Mouse (Mus musculus) heart, embryonic 15.5 days (tissue): ENCODE data around the gene Cbs. TPM values are rescaled to one million over a fixed set of nuclear protein-coding genes. Genes with fewer than 3 reads are reported as not detected.

Experiments
- ATAC-seq: fragments of 200-750 bp; cut with Nextera tagmentation; replicated peaks from 2 replicates; pipeline ENCODE4 v1.8.0; 2017; ENCODE audit warnings: low read depth, moderate TSS enrichment; ENCODE audit not compliant: insufficient number of reproducible peaks, insufficient read depth, low FRiP score
- H3K27ac ChIP-seq: fragments of 300-500 bp; sonication (generic); 2 replicates; pipeline ENCODE4 v1.5.1; 2015; ENCODE audit warnings: mild to moderate bottlenecking, inconsistent platforms
- H3K27me3 ChIP-seq: fragments of 300-500 bp; sonication (generic); 2 replicates; pipeline ENCODE4 v1.6.1; 2015; ENCODE audit warnings: inconsistent platforms
- H3K36me3 ChIP-seq: fragments of 300-500 bp; sonication (generic); 2 replicates; pipeline ENCODE4 v1.6.1; 2015; ENCODE audit warnings: mild to moderate bottlenecking, inconsistent platforms
- H3K4me1 ChIP-seq: fragments of 300-500 bp; sonication (generic); replicated peaks from 2 replicates; pipeline ENCODE4 v1.6.1; 2015; ENCODE audit warnings: inconsistent platforms
- H3K4me2 ChIP-seq: fragments of 300-500 bp; sonication (generic); 2 replicates; pipeline ENCODE4 v1.6.1; 2015; ENCODE audit warnings: inconsistent platforms, mild to moderate bottlenecking, moderate library complexity
- H3K4me3 ChIP-seq: fragments of 300-500 bp; sonication (generic); 2 replicates; pipeline ENCODE4 v1.5.1; 2015; ENCODE audit warnings: mild to moderate bottlenecking, inconsistent platforms
- H3K9ac ChIP-seq: fragments of 300-500 bp; sonication (generic); 2 replicates; pipeline ENCODE4 v1.6.1; 2015; ENCODE audit warnings: mild to moderate bottlenecking, inconsistent platforms
- H3K9me3 ChIP-seq: fragments of 300-500 bp; sonication (generic); replicated peaks from 2 replicates; pipeline ENCODE4 v1.6.1; 2016; ENCODE audit warnings: inconsistent platforms
- WGBS: fragments of 180-500 bp; shearing (Covaris S2); methylation state at CpG from one replicate; pipeline ENCODE4 v1.1.7; 2015; ENCODE audit warnings: mixed read lengths; 5-methylcytosine and 5-hydroxymethylcytosine counted together
- microRNA-seq: library from miRNA; unstranded; fragments of <30 nt; microRNA quantifications from one replicate; pipeline ENCODE4, GENCODE M21; 2016
- polyA plus RNA-seq: library from polyadenylated mRNA; unstranded; fragments of >200 nt; fragmentation: Nextera tagmentation; extraction: Ambion mirVana; gene quantifications from 2 replicates; pipeline ENCODE4 v1.2.1, GENCODE M21; 2015

The Cbs gene
- polyA plus RNA-seq, 1 experiment from 2014 or later, result 1.2 TPM

GRCm38 (mm10) chr17:31564015-31564857, 72.8 kb downstream of the Cbs start, which contains the start of gene Pknox1:
Gene Pknox1, plus strand, starts transcription at chr17:31564734.
- WGBS, result under 1% methylated on average over 33 of the region's 72 CpGs
- no peaks in the 10 kb centered on the region for H3K36me3 ChIP-seq
- H3K4me1 ChIP-seq, result peaks cover 35% of the 10 kb centered on the region
- peak within 1 kb of the TSS; percentile 84 for H3K4me3 ChIP-seq
- peak within 1 kb of the TSS; percentile 85 for H3K9ac ChIP-seq
- ATAC-seq, result peak; percentile 95
- peak within 1 kb of the TSS; percentile 99 for H3K27ac ChIP-seq
- H3K27me3 ChIP-seq, result no peaks in the 10 kb centered on the region
- peak within 1 kb of the TSS; percentile 77 for H3K4me2 ChIP-seq
- no peaks in the 10 kb centered on the region for H3K9me3 ChIP-seq

DNA sequence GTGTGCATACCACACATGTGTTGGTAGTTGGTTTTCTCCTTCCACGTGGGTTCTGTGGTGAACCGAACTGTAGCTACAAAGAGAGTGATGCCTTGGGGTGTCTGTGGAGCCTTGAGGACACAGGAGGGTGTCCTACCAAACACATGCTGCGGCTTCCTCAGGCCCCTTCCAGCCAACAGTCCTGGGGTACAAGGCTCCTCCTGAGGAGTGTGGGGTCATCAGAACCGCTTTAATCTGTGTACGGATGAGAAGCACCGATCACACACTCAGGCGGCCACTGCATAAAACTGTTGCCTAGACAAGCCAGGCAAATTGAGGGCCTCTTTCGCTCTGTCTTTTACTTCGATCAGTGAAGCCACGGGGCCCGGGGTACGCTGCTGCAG, 73.4 kb downstream of the Cbs start:
- peak overlapping the region; percentile 76 for H3K4me2 ChIP-seq
- no peaks in the 10 kb centered on the region for H3K36me3 ChIP-seq
- peaks cover 32% of the 10 kb centered on the region for H3K4me1 ChIP-seq
- H3K27ac ChIP-seq, result peak overlapping the region; percentile 94
- H3K4me3 ChIP-seq, result peak overlapping the region; percentile 59
- H3K27me3 ChIP-seq, result no peaks in the 10 kb centered on the region
- ATAC-seq, result no peak
- WGBS, result 18% methylated on average over 12 of the region's 12 CpGs
- peak overlapping the region; percentile 73 for H3K9ac ChIP-seq
- no peaks in the 10 kb centered on the region for H3K9me3 ChIP-seq

- Histone ChIP-seq H3K9ac (no peak overlapping the region), H3K4me3 (no peak overlapping the region), H3K27me3 (no peaks in the 10 kb centered on the region), H3K36me3 (no peaks in the 10 kb centered on the region), H3K9me3 (no peaks in the 10 kb centered on the region), H3K4me2 (no peak overlapping the region), H3K4me1 (peaks cover 18% of the 10 kb centered on the region), H3K27ac (no peak overlapping the region)
- WGBS, result 84% methylated on average over 11 of the region's 11 CpGs
- no peak for ATAC-seq
Observed at GRCm38 (mm10) chr17:31559021-31559789, 77.8 kb downstream of the Cbs start.

Small RNA genes within 50 kb of the gene (microRNA-seq; reads per million reads assigned to microRNA genes)
- not detected for gene Gm24970

Other genes with a start within 250 kb of the Cbs start
- 16.7 and 26.0 TPM in 2 replicates for gene Wdr4, start 117.3 kb downstream of the Cbs start, polyA plus RNA-seq
- gene Ndufv3, start 117.1 kb downstream of the Cbs start, polyA plus RNA-seq, result 512 and 629 TPM in 2 replicates
- gene Pknox1, start 72.5 kb downstream of the Cbs start, polyA plus RNA-seq, result 14.0 and 19.9 TPM in 2 replicates
- gene U2af1, start 21.7 kb upstream of the Cbs start, polyA plus RNA-seq, result 171 and 186 TPM in 2 replicates
- gene Cryaa, start 40.6 kb upstream of the Cbs start, polyA plus RNA-seq, result not detected in 2 replicates
- 16.4 and 22.5 TPM in 2 replicates for gene Sik1, start 218.6 kb upstream of the Cbs start, polyA plus RNA-seq